Mouse (Mus musculus): ENCODE results near the gene Gm7029. TPM values are rescaled to one million over a fixed set of nuclear protein-coding genes. Genes with fewer than 3 reads are reported as not detected.

The Gm7029 gene
- total RNA-seq, 2 experiments from 2014 or later = not detected

Small RNAs within 50 kb of the gene (microRNA-seq; reads per million reads assigned to microRNA genes)
- gene Gm27740 = 0 reads per million in 2 experiments

Other genes starting within 250 kb of the Gm7029 start
- gene Zfp414, start 244.7 kb upstream of the Gm7029 start, total RNA-seq (2021) = 10 to 100 TPM in 1 of 2 experiments, 1 to 10 TPM in 1; 9.9 to 13.1 TPM
- gene Pram1, start 235.8 kb upstream of the Gm7029 start, total RNA-seq (2021) = not detected
- gene Hnrnpm, start 187.0 kb upstream of the Gm7029 start, total RNA-seq (2021) = 10 to 100 TPM; 58.8 to 69.1 TPM
- gene March2, start 155.2 kb upstream of the Gm7029 start, total RNA-seq (2021) = 10 to 100 TPM; 76.0 to 78.6 TPM
- 100 to 1,000 TPM; 154 to 159 TPM for gene Rab11b, start 113.3 kb upstream of the Gm7029 start, total RNA-seq (2021)
- 10 to 100 TPM in 1 of 2 experiments, 1 to 10 TPM in 1; 9.6 to 25.8 TPM for gene Angptl4, start 92.0 kb upstream of the Gm7029 start, total RNA-seq (2021)
- gene Kank3, start 63.3 kb upstream of the Gm7029 start, total RNA-seq (2021) = 10 to 100 TPM; 20.8 to 35.1 TPM
- 100 to 1,000 TPM; 867 to 957 TPM for gene Rps28, start 49.3 kb upstream of the Gm7029 start, total RNA-seq (2021)
- 100 to 1,000 TPM; 327 to 338 TPM for gene Ndufa7, start 49.3 kb upstream of the Gm7029 start, total RNA-seq (2021)
- 10 to 100 TPM; 17.6 to 19.8 TPM for gene Cd320, start 30.7 kb upstream of the Gm7029 start, total RNA-seq (2021)
- gene Kifc1, start 16.8 kb downstream of the Gm7029 start, total RNA-seq (2021) = 1 to 10 TPM; 3.3 to 4.4 TPM
- gene Platr17, start 31.3 kb downstream of the Gm7029 start, total RNA-seq (2021) = not detected
- gene Daxx, start 35.6 kb downstream of the Gm7029 start, total RNA-seq (2021) = 10 to 100 TPM; 10.2 to 13.8 TPM
- gene Tapbp, start 42.1 kb downstream of the Gm7029 start, total RNA-seq (2021) = 10 to 100 TPM; 32.9 to 35.7 TPM
- 10 to 100 TPM; 13.5 to 16.1 TPM for gene Zbtb22, start 42.1 kb downstream of the Gm7029 start, total RNA-seq (2021)
- 10 to 100 TPM; 24.4 to 24.7 TPM for gene Rgl2, start 55.7 kb downstream of the Gm7029 start, total RNA-seq (2021)
- 10 to 100 TPM; 53.6 to 54.9 TPM for gene Pfdn6, start 66.5 kb downstream of the Gm7029 start, total RNA-seq (2021)
- gene Wdr46, start 66.8 kb downstream of the Gm7029 start, total RNA-seq (2021) = 10 to 100 TPM; 11.1 to 12.3 TPM
- gene B3galt4, start 77.7 kb downstream of the Gm7029 start, total RNA-seq (2021) = 1 to 10 TPM; 2.3 to 2.7 TPM
- 10 to 100 TPM; 30.5 to 33.1 TPM for gene Vps52, start 82.0 kb downstream of the Gm7029 start, total RNA-seq (2021)
- gene Rps18, start 82.2 kb downstream of the Gm7029 start, total RNA-seq (2021) = 100 to 1,000 TPM; 464 to 543 TPM
- 10 to 100 TPM; 26.5 to 40.1 TPM for gene H2-K1, start 126.5 kb downstream of the Gm7029 start, total RNA-seq (2021)
- gene Ring1, start 150.8 kb downstream of the Gm7029 start, total RNA-seq (2021) = 10 to 100 TPM; 11.3 to 13.1 TPM
- gene H2-Ke6, start 154.2 kb downstream of the Gm7029 start, total RNA-seq (2021) = 10 to 100 TPM; 50.1 to 51.3 TPM
- 10 to 100 TPM; 44.9 to 60.1 TPM for gene Slc39a7, start 157.8 kb downstream of the Gm7029 start, total RNA-seq (2021)
- 10 to 100 TPM; 35.2 to 35.8 TPM for gene Rxrb, start 158.0 kb downstream of the Gm7029 start, total RNA-seq (2021)
- 10 to 100 TPM; 51.1 to 56.0 TPM for gene Col11a2, start 165.6 kb downstream of the Gm7029 start, total RNA-seq (2021)
- gene H2-Oa, start 218.5 kb downstream of the Gm7029 start, total RNA-seq (2021) = not detected
- gene H2-DMa, start 245.7 kb downstream of the Gm7029 start, total RNA-seq (2021) = 1 to 10 TPM; 2.3 to 3.6 TPM
- gene Brd2, start 248.8 kb downstream of the Gm7029 start, total RNA-seq (2021) = 10 to 100 TPM; 75.2 to 75.5 TPM

Data from gastrocnemius, postnatal 14 days (tissue).